Mouse (Mus musculus): ENCODE data around the gene Dmkn. TPM values are rescaled to one million over a fixed set of nuclear protein-coding genes. Genes with fewer than 3 reads are reported as not detected.
"Not testable (repeated sequence)": the region's sequence is repeated elsewhere in the genome, so short reads cannot be mapped to it uniquely, and the experiment has no call there.

Gene Dmkn
- total RNA-seq, 2 experiments from 2014 or later: 0.46 to 0.97 TPM

DNA sequence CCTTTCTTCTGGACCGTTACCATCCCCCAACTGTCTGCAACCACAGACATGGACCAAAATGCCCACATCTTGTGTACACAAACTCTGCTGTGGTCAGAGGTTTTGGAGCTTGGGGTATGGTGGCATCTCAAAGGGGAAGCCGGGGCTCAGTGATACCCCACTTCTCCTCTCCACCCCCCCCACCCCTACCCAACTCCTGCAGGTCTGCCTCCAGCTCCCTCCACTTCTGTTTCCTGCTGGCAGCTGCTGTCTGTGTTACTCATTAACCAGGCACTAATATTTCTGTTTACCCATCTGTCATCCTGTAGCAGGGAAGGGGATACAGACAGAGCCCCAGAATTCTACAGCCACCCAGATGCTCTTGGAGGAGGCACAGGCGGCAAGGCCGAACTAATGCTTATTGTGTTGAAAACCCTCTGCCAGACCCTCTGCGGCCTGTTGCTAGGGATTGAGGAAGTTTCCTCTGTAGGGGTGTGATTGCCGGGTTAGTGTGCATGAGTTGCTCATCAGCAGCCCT, 48.8 kb downstream of the Dmkn start:
- no peak for DNase-seq (ENCODE audit: low spot score)

DNA sequence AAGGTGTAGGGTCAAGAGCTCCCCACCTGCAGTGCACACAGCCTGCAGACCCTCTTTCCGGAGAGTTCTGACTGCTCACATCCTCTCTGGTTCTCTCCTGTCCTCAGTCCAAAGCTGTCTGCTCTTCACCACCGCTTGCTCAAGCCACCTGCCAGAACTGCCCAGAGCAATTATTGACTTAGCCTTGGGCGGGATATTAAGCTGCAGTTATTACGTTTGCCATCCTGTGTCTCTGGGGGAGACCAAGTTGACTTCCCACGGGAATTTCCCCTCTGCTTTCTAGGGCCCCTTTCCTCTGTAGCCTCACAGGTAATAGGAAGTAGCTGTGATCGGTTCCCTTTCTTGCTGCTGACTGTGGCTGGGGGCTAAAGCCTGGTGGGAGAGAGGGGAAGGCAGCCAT, 56.6 kb downstream of the Dmkn start:
- no peak for DNase-seq (ENCODE audit: low spot score)

DNA sequence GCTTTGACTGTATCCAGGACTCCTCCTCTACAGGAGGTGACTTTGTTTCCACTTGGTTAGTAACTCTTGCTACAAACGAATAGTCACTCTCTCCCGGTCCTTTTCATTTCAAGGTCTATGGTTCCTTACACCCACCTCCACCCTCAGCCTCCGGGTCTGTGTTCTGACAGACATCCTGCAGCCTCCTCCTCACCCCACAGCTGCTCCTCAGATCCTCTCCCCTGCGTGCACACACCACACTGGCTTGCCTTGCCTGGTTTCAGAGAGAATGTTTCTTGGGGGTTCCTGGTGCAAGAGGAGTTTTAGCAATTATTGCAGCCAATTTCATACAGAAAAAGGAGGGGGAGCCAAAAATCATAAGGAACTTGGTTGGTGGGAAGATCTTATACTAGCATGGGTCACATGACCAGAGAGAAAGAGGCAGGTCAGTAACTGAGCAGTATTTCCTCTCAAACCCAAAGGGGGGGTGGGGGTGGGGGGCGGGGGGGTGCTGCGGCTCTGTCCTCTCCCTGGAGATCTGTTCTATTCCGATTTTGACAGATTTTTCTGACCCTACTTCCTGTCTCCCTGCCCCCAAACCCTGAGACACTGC, 57.4 kb downstream of the Dmkn start:
- no peak for DNase-seq (ENCODE audit: low spot score)

DNA sequence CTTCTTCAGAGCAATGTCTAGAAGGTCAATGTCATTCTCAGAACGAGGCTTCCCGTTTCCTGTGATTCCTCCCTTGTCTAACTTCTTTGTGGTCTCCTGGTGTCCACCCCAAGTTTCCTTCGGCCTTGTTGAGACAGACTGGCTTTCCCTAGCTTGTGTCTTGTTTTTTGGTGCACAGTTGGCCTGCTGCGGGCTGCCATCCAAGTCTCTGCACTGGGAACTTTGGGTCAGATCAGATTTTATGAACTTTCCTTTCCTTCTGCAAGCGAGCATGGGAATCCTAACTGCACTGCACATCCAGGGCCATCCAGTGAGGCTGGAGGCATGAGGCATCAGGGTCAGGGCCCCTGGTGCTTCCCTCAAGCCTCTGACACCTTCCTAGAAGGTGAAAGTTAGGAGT, 58.0 kb downstream of the Dmkn start:
- no peak for DNase-seq (ENCODE audit: low spot score)

DNA sequence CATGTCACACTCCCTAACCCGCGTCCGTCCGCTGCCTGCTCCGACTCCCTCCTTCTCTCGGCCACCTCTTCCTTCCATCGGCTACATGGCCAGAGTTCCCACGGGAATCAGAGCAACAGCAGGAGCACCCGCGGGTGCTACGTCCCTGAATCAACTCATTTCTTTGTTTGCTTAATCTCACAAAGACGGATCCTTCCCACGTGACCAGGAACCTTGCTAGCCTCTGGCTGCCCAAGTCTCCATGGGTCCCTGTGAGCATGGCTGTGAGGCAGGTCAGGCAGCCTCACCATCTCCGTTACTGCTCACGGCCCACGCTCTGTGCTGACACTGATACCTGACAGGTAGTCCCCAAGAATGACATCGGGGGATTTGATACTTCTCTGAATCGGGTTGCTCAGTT, 60.1 kb downstream of the Dmkn start, which contains the start of gene Ffar2:
TSS of gene Ffar2 (minus strand) at position 101 of the 400 bp plus-strand sequence.
- DNase-seq (ENCODE audit: low spot score): no peak

DNA sequence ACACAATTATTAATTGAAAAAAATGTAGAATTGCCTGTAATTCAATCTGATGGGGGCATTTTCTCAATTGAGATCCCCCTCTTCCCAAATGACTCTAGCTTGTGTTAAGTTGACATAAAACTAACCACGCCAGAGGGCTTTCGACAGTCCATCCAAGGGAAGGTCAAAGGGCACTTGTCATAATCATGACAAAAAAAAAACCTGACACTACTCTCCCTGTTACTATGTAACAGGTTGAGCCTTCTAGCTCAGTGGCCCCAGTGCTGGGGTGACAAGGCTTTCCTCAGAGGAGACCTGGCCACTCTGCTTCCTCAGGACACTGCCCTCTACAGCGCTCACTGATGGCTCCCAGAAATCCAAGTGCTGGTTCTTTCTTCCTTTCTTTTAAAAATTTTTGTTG, 60.8 kb downstream of the Dmkn start:
- no peak for DNase-seq (ENCODE audit: low spot score)

DNA sequence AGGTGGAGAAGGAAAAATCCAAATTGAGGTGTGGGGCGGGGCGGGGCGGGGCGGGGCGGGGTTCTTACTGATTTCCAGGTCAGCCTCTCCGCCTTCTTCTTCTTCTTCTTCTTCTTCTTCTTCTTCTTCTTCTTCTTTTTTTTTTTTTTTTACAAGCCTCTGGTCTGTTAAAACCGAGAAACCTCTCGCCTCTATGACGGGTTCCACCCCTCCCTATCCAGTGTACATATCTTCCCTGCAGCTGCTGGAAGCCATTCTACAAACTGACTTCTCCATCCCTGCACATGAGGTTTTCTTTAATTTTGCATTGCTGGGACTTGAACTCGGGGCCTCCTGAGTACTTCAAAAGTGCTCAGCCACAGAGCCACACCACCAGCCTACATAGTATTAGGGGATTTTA, 63.1 kb downstream of the Dmkn start:
- no peak for DNase-seq (ENCODE audit: low spot score)

DNA sequence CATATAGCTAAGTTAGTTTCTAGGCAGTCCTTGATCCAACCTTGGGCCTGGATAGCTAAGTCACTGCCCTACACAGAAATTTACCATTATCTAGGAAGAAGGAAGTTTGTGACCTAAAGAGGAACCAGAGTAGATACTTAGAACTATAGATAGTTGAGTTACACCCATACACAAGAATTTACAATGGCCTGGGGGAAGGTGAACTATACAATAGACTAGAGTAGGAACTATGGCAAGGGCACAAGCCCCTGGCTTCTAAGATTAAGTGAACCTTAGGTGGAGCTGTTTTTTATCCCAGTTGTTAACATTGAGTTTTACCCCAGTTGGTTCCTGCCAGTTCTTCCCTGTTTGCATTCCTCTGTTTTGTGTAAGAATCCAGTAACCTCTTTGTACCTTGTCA, 65.3 kb downstream of the Dmkn start:
- not testable (repeated sequence) for DNase-seq (ENCODE audit: low spot score)

DNA sequence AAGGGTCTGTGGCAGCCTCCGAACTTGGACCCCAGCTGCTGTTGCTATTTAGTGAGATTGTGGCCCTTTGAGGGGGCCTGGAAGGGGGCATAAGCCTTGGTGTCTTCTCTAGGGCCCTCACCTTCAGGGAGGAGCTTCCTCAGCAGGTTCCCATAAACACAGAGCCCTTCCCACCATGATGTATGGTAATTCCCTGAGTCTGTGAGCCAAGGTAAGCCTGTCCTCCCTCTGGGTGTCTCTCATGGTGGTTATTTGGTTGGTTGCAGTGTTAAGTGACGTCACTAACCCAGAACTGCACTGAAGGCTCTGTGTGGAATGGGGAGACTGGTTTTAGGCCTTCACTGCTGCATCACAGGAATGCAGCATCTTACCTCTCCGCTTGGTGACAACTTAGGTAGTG, 65.9 kb downstream of the Dmkn start:
- no peak for DNase-seq (ENCODE audit: low spot score)

Other genes starting within 250 kb of the Dmkn start
- under 1 TPM; 0.27 to 0.47 TPM for gene Arhgap33, start 228.7 kb upstream of the Dmkn start, total RNA-seq (2021)
- gene Hspb6, start 211.6 kb upstream of the Dmkn start, total RNA-seq (2021): 1,000 to 10,000 TPM; 1,641 to 2,096 TPM
- gene Proser3, start 211.5 kb upstream of the Dmkn start, total RNA-seq (2021): 1 to 10 TPM; 5.1 to 8.0 TPM
- 1 to 10 TPM; 8.7 to 9.0 TPM for gene Lin37, start 203.9 kb upstream of the Dmkn start, total RNA-seq (2021)
- gene U2af1l4, start 200.5 kb upstream of the Dmkn start, total RNA-seq (2021): 10 to 100 TPM; 50.9 to 53.6 TPM
- 1 to 10 TPM; 1.0 to 1.3 TPM for gene Gm49396, start 200.4 kb upstream of the Dmkn start, total RNA-seq (2021)
- 100 to 1,000 TPM; 122 to 132 TPM for gene Psenen, start 200.1 kb upstream of the Dmkn start, total RNA-seq (2021)
- 1 to 10 TPM in 1 of 2 experiments, under 1 TPM in 1; 0.82 to 1.4 TPM for gene Igflr1, start 198.3 kb upstream of the Dmkn start, total RNA-seq (2021)
- gene Kmt2b, start 175.0 kb upstream of the Dmkn start, total RNA-seq (2021): 10 to 100 TPM; 12.5 to 12.9 TPM
- not detected for gene Zbtb32, start 164.8 kb upstream of the Dmkn start, total RNA-seq (2021)
- gene Upk1a, start 150.9 kb upstream of the Dmkn start, total RNA-seq (2021): not detected
- gene Cox6b1, start 137.6 kb upstream of the Dmkn start, total RNA-seq (2021): 1,000 to 10,000 TPM; 2,016 to 2,070 TPM
- not detected for gene Etv2, start 127.9 kb upstream of the Dmkn start, total RNA-seq (2021)
- gene Rbm42, start 113.4 kb upstream of the Dmkn start, total RNA-seq (2021): 10 to 100 TPM; 37.6 to 40.7 TPM
- gene Haus5, start 98.8 kb upstream of the Dmkn start, total RNA-seq (2021): 1 to 10 TPM; 2.6 to 3.8 TPM
- 1 to 10 TPM; 2.8 to 3.9 TPM for gene Pmis2, start 92.2 kb upstream of the Dmkn start, total RNA-seq (2021)
- not detected for gene 2200002J24Rik, start 64.8 kb upstream of the Dmkn start, total RNA-seq (2021)
- under 1 TPM in 1 of 2 experiments, not detected in 1; 0.07 TPM for gene Atp4a, start 51.5 kb upstream of the Dmkn start, total RNA-seq (2021)
- 100 to 1,000 TPM; 215 to 233 TPM for gene Tmem147, start 34.2 kb upstream of the Dmkn start, total RNA-seq (2021)
- gene Gapdhs, start 20.1 kb upstream of the Dmkn start, total RNA-seq (2021): not detected
- gene Sbsn, start 12.3 kb upstream of the Dmkn start, total RNA-seq (2021): 1 to 10 TPM; 2.8 to 4.9 TPM
- gene Krtdap, start 24.1 kb downstream of the Dmkn start, total RNA-seq (2021): 1 to 10 TPM in 1 of 2 experiments, not detected in 1; 2.1 TPM
- gene Ffar2, start 60.0 kb downstream of the Dmkn start, total RNA-seq (2021): under 1 TPM; 0.50 to 0.90 TPM
- gene Ffar3, start 92.4 kb downstream of the Dmkn start, total RNA-seq (2021): not detected
- gene Ffar1, start 97.8 kb downstream of the Dmkn start, total RNA-seq (2021): not detected
- not detected for gene Cd22, start 116.6 kb downstream of the Dmkn start, total RNA-seq (2021)
- gene Mag, start 151.1 kb downstream of the Dmkn start, total RNA-seq (2021): under 1 TPM; 0.48 to 0.76 TPM
- gene Hamp2, start 160.9 kb downstream of the Dmkn start, total RNA-seq (2021): not detected
- 1 to 10 TPM in 1 of 2 experiments, not detected in 1; 2.2 TPM for gene Hamp, start 180.3 kb downstream of the Dmkn start, total RNA-seq (2021)
- gene Usf2, start 193.0 kb downstream of the Dmkn start, total RNA-seq (2021): 10 to 100 TPM; 80.6 to 92.8 TPM
- gene Lsr, start 209.7 kb downstream of the Dmkn start, total RNA-seq (2021): under 1 TPM; 0.30 to 0.55 TPM
- not detected for gene Fam187b, start 210.0 kb downstream of the Dmkn start, total RNA-seq (2021)